In the genomic region with DNA sequence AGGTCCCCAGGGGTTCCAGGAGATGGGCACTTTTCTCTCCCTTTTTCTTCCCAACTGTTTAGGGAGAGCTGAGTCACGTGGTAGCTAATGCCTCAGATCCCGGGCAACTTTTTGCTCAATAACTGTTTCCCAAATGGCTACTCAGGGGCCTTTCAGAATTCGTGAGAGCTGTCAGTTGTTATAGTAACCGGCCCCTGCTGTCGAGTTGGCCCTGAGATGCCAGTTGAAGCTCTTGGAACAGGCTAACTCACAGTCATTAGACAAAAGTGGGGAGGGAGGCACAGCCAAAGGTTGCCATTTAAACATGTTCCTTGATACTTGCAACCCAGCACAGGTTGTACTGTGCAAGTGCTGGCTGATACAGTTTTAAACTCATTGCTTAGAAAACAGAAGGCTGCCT, we compare ENCODE assay signal across 13 mouse cellular contexts.
A peak's percentile ranks its signal among the peaks of the same experiment; 100 is the strongest.
DNase-seq lines count a peak whose midpoint lies in the region; ATAC-seq and TF ChIP-seq lines count a peak whose summit lies in the region.
"Had no signal": no experiment of that assay in that cellular context is flagged by ENCODE, and none has a peak within 500 bp of the region (broad histone marks: within the 10 kb centered on the region; RNA-seq: fewer than 3 reads in every experiment).

No protein-coding gene starts in this region.

- H3K4me3 ChIP-seq in kidney, embryonic 16.5 days (ENCODE audit: low read length): no peak overlapping the region
- H3K4me3 ChIP-seq in forebrain, embryonic 16.5 days (replicated peaks; ENCODE audit: low read length): no peak overlapping the region
- no peak overlapping the region for H3K4me3 ChIP-seq in midbrain, embryonic 14.5 days (replicated peaks; ENCODE audit: low read depth, low read length)
- no peak overlapping the region for H3K4me3 ChIP-seq in lung, adult 2 months (replicated peaks; ENCODE audit: extremely low read depth, low read depth, low read length)
- H3K4me3 ChIP-seq: heart, adult 2 months; lung, embryonic 15.5 days had no signal

- H3K36me3 ChIP-seq in kidney, embryonic 16.5 days (ENCODE audit: insufficient read depth, low read length): no peaks in the 10 kb centered on the region
- H3K36me3 ChIP-seq in forebrain, embryonic 16.5 days (ENCODE audit: control insufficient read depth, insufficient read depth): no peaks in the 10 kb centered on the region
- H3K36me3 ChIP-seq in midbrain, embryonic 14.5 days (ENCODE audit: control insufficient read depth, insufficient read depth, low read length): no peaks in the 10 kb centered on the region
- H3K36me3 ChIP-seq: lung, embryonic 15.5 days had no signal

- 0 out of 2 replicates have a peak overlapping the region, but pooled peaks have one; percentile 10 for H3K27ac ChIP-seq in kidney, embryonic 16.5 days (ENCODE audit: low read length)
- peak overlapping the region; percentile 45; the same call in 1 of the 2 replicates for H3K27ac ChIP-seq in forebrain, embryonic 16.5 days (ENCODE audit: low read length)
- H3K27ac ChIP-seq in midbrain, embryonic 14.5 days (replicated peaks; ENCODE audit: low read depth, low read length): 0 out of 2 replicates have a peak overlapping the region, but pooled peaks have one; percentile 26
- H3K27ac ChIP-seq: heart, adult 2 months; lung, embryonic 15.5 days had no signal

- no peaks in the 10 kb centered on the region for H3K27me3 ChIP-seq in kidney, embryonic 16.5 days (ENCODE audit: insufficient read depth, low read length)
- H3K27me3 ChIP-seq in forebrain, embryonic 16.5 days (replicated peaks; ENCODE audit: control insufficient read depth, insufficient read depth, low read length): no peaks in the 10 kb centered on the region
- no peaks in the 10 kb centered on the region for H3K27me3 ChIP-seq in midbrain, embryonic 14.5 days (ENCODE audit: control insufficient read depth, insufficient read depth, low read length)
- H3K27me3 ChIP-seq: lung, embryonic 15.5 days had no signal

- H3K9ac ChIP-seq in kidney, embryonic 16.5 days (replicated peaks; ENCODE audit: low read length): no peak overlapping the region
- no peak overlapping the region for H3K9ac ChIP-seq in forebrain, embryonic 16.5 days (replicated peaks; ENCODE audit: low read depth, low read length)
- H3K9ac ChIP-seq in midbrain, embryonic 14.5 days (replicated peaks; ENCODE audit: low read length): no peak overlapping the region; the same call in 1 of the 2 replicates
- H3K9ac ChIP-seq: lung, embryonic 15.5 days had no signal

- no peaks in the 10 kb centered on the region for H3K9me3 ChIP-seq in kidney, embryonic 16.5 days (ENCODE audit: low read length)
- no peaks in the 10 kb centered on the region for H3K9me3 ChIP-seq in forebrain, embryonic 16.5 days (ENCODE audit: control insufficient read depth, low read length)
- no peaks in the 10 kb centered on the region for H3K9me3 ChIP-seq in midbrain, embryonic 14.5 days (ENCODE audit: control insufficient read depth, low read length)
- H3K9me3 ChIP-seq: lung, embryonic 15.5 days had no signal

- ATAC-seq in kidney, embryonic 16.5 days (ENCODE audit: low FRiP score, low TSS enrichment): no peak
- peak; percentile 82 for ATAC-seq in forebrain, embryonic 16.5 days
- peak; percentile 34; the same call in 1 of the 2 replicates for ATAC-seq in midbrain, embryonic 14.5 days (ENCODE audit: low FRiP score, low TSS enrichment)
- ATAC-seq: inflammation-experienced regulatory T-cells, adult 6 months had no signal

- no peak for DNase-seq in kidney, postnatal 25 days
- DNase-seq in cerebellum, postnatal 10 days: peak; percentile 78 to 86
- peak; percentile 61 for DNase-seq in midbrain, embryonic 14.5 days
- DNase-seq in spleen, adult 12 weeks (ENCODE audit: low spot score): no peak
- DNase-seq in lung, adult 2 months: no peak
- DNase-seq in thymus, postnatal 0 days (ENCODE audit: low spot score): no peak
- DNase-seq: heart, adult 2 months; spleen, adult 18-20 months; thymus, postnatal 4 days had no signal

- no peak overlapping the region for H3K4me2 ChIP-seq in kidney, embryonic 16.5 days (replicated peaks; ENCODE audit: low read depth, low read length)
- H3K4me2 ChIP-seq in forebrain, embryonic 16.5 days (ENCODE audit: low read length): no peak overlapping the region
- no peak overlapping the region for H3K4me2 ChIP-seq in midbrain, embryonic 14.5 days (ENCODE audit: low read length)
- H3K4me2 ChIP-seq: lung, embryonic 15.5 days had no signal

- TF ChIP-seq POLR2A in lung, adult 2 months (IDR thresholded peaks at IDR 0.05; ENCODE audit: borderline replicate concordance, extremely low read depth, low read depth, low read length): no peak

- no peak for TF ChIP-seq CTCF in lung, adult 2 months (IDR thresholded peaks at IDR 0.05; ENCODE audit: insufficient read depth, low read length)

- 27% methylated on average over 5 of the region's 5 CpGs for WGBS in kidney, embryonic 16.5 days
- WGBS in forebrain, embryonic 16.5 days: 2% methylated on average over 5 of the region's 5 CpGs
- 9% methylated on average over 5 of the region's 5 CpGs for WGBS in midbrain, embryonic 14.5 days
- WGBS in lung, adult 2 months: 42% methylated on average over 5 of the region's 5 CpGs

- H3K4me1 ChIP-seq in kidney, embryonic 16.5 days (ENCODE audit: insufficient read depth, low read length): peaks cover 15% of the 10 kb centered on the region
- H3K4me1 ChIP-seq in forebrain, embryonic 16.5 days (replicated peaks; ENCODE audit: control insufficient read depth, insufficient read depth, low read length): peaks cover 19% of the 10 kb centered on the region
- H3K4me1 ChIP-seq in midbrain, embryonic 14.5 days (ENCODE audit: control insufficient read depth, insufficient read depth, low read length): peaks cover 9% of the 10 kb centered on the region
- H3K4me1 ChIP-seq in lung, adult 2 months (ENCODE audit: control insufficient read depth, insufficient read depth, low read length): no peaks in the 10 kb centered on the region
- H3K4me1 ChIP-seq: lung, embryonic 15.5 days had no signal

Comparison
In these comparisons a context has a peak if more than half of its experiments do, and no peak if none do; other contexts are left out.
1. DNase-seq: peak in cerebellum, postnatal 10 days (2 of 2) and midbrain, embryonic 14.5 days (single experiment); none in kidney, postnatal 25 days (0 of 2), spleen, adult 12 weeks (single experiment), lung, adult 2 months (single experiment) and thymus, postnatal 0 days (single experiment).
2. Peak in every context shown above with its lines, with median percentiles within 50 percentile points of each other: H3K27ac ChIP-seq.